Mouse (Mus musculus): ENCODE data around the gene Tfap2c.

DNA sequence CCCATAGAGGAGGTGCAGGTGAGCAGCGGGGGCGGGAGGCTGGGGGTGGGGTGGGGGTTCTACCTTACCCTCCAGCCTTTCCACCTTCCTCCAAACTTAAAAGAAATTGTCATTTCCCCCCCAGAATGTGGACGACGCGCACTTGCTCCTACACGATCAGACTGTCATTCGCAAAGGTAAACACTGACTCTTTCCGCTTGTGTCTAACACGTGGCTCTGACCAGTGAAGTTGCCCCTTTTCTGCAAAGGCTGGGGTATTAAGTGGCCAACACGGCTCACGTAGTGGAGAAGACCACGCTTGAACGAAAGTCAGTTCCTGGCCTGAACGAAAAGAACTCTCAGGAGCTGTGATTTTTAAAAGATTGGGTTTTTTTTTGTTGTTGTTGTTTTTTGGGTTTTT is 2.5 kb downstream of the Tfap2c start:
- TF ChIP-seq CTCF (IDR thresholded peaks at IDR 0.05; ENCODE audit: extremely low read depth, insufficient read length, insufficient replicate concordance, low read depth, low read length) (no peak), POLR2A (IDR thresholded peaks at IDR 0.05; ENCODE audit: low read depth, low read length) (no peak)

Measured in small intestine, adult 2 months (tissue).